Mouse (Mus musculus) C2C12 (cell line): Measurements from ENCODE around the gene Scn10a. TPM values are rescaled to one million over a fixed set of nuclear protein-coding genes. Genes with fewer than 3 reads are reported as not detected.

Experiments
- H3K27me3 ChIP-seq: one replicate; pipeline ENCODE4 v1.6.1; 2011; ENCODE audit not compliant: control insufficient read depth, insufficient read depth, insufficient read length
- H3K36me3 ChIP-seq: one replicate; pipeline ENCODE4 v1.6.1; 2011; ENCODE audit not compliant: control insufficient read depth, insufficient read depth
- H3K4me3 ChIP-seq: one replicate; pipeline ENCODE4 v1.5.1; 2011; ENCODE audit warnings: mild to moderate bottlenecking, control low read depth; ENCODE audit not compliant: poor library complexity, insufficient read depth, severe bottlenecking
- H3K79me2 ChIP-seq: one replicate; pipeline ENCODE4 v1.6.1; 2011; ENCODE audit not compliant: control insufficient read depth, insufficient read depth
- H3K79me3 ChIP-seq: one replicate; pipeline ENCODE4 v1.6.1; 2011; ENCODE audit warnings: low read depth, control low read depth
- H3ac ChIP-seq: one replicate; pipeline ENCODE3; 2011; ENCODE audit warnings: low read depth; ENCODE audit not compliant: control insufficient read depth, insufficient read length
- CEBPB ChIP-seq: IDR thresholded peaks from one replicate; pipeline ENCODE4 v1.6.1; 2011; ENCODE audit warnings: low read depth, mild to moderate bottlenecking, control low read depth, moderate library complexity
- CTCF ChIP-seq: IDR thresholded peaks from one replicate; pipeline ENCODE4 v1.5.1; 2011; ENCODE audit not compliant: control insufficient read depth, insufficient read depth, insufficient read length
- FOSL1 ChIP-seq: IDR thresholded peaks from one replicate; pipeline ENCODE4 v1.8.0; 2011; ENCODE audit warnings: mild to moderate bottlenecking, low read length; ENCODE audit not compliant: poor library complexity, insufficient read depth, severe bottlenecking
- MAX ChIP-seq: IDR thresholded peaks from one replicate; pipeline ENCODE4 v1.6.1; 2011; ENCODE audit warnings: mild to moderate bottlenecking, control low read depth
- MYOD1 ChIP-seq: IDR thresholded peaks from one replicate; pipeline ENCODE4 v1.6.1; 2011; ENCODE audit warnings: low read depth; ENCODE audit not compliant: control insufficient read depth, insufficient read length
- MYOG ChIP-seq: IDR thresholded peaks from one replicate; pipeline ENCODE4 v1.6.1; 2011; ENCODE audit not compliant: control insufficient read depth, insufficient read length; ENCODE audit errors: extremely low read depth
- USF1 ChIP-seq: IDR thresholded peaks from one replicate; pipeline ENCODE4 v1.6.1; 2011; ENCODE audit warnings: low read depth, mild to moderate bottlenecking, control low read depth, moderate library complexity
- polyA plus RNA-seq: library from polyadenylated mRNA; unstranded; fragments of >200 nt; fragmentation: generic; extraction: Trizol; gene quantifications from one replicate; pipeline ENCODE4 v1.2.1, GENCODE M21; 2012; ENCODE audit warnings: missing spikeins

The Scn10a gene
- polyA plus RNA-seq, 1 experiment, result 0.09 TPM

- H3K79me2 ChIP-seq, result no peaks in the 10 kb centered on the region
- peak overlapping the region; percentile 25 for H3ac ChIP-seq
- no peak overlapping the region for H3K4me3 ChIP-seq
- TF ChIP-seq FOSL1, result no peak
- TF ChIP-seq CEBPB, result no peak
- TF ChIP-seq MAX, result no peak
- no peak for TF ChIP-seq MYOG
- no peak for TF ChIP-seq CTCF
- no peak for TF ChIP-seq USF1
- TF ChIP-seq MYOD1, result no peak
- no peaks in the 10 kb centered on the region for H3K27me3 ChIP-seq
- H3K79me3 ChIP-seq, result no peaks in the 10 kb centered on the region
- no peaks in the 10 kb centered on the region for H3K36me3 ChIP-seq
Measured at GRCm38 (mm10) chr9:119578311-119578635, 140.8 kb downstream of the Scn10a start.

DNA sequence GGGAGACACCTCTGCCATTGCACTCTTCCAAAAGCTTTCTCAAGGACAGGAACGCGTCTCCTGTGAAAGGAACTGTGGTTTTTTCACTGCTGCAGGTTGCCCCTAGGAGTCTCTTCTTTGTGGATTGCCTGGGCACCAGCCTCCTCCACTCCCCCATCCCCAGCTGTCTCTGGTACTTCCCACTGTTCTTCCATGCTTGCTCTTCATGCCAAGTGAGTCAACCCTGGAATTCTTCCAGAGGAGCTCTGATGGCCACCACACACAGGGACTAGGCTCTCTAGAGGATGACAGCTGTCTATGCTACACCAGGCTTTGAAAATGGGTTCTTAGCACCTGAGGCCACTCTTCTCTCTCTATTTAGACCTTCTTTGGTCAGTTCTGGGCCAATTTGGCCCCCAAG, 142.1 kb downstream of the Scn10a start:
- Histone ChIP-seq H3K4me3 (no peak overlapping the region), H3K36me3 (no peaks in the 10 kb centered on the region), H3K79me2 (no peaks in the 10 kb centered on the region), H3K27me3 (no peaks in the 10 kb centered on the region), H3K79me3 (no peaks in the 10 kb centered on the region), H3ac (no peak overlapping the region)
- TF ChIP-seq MYOD1 (peak; percentile 65), CEBPB (no peak), USF1 (no peak)

DNA sequence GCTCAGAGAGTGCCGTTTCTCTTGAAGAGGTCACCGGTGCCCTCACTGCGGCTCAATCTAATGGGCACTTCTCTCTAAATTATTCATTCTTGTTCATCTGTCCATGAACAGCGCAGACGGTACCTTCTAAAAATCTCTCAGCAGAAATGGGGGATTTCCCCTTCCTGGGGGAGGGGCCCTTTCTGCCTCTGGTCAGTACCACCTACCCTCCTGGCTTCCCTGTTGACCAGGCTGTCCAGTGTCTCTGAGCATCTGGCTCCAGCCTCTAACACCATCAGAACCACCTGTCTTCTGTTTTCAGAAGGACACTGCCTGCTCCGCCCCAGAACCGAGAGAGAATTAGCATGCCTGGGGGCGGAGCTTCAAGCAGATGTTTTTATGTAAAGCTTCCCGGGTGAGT, 143.4 kb downstream of the Scn10a start:
- H3K79me2 ChIP-seq, result no peaks in the 10 kb centered on the region
- no peak for TF ChIP-seq MYOD1
- no peak for TF ChIP-seq MAX
- TF ChIP-seq MYOG, result no peak
- TF ChIP-seq CTCF, result no peak
- no peak for TF ChIP-seq FOSL1
- TF ChIP-seq USF1, result no peak
- no peak for TF ChIP-seq CEBPB

GRCm38 (mm10) chr9:119574366-119574765, 144.8 kb downstream of the Scn10a start:
- H3K4me3 ChIP-seq, result no peak overlapping the region
- H3K27me3 ChIP-seq, result no peaks in the 10 kb centered on the region
- H3K36me3 ChIP-seq, result no peaks in the 10 kb centered on the region
- H3K79me2 ChIP-seq, result no peaks in the 10 kb centered on the region
- no peaks in the 10 kb centered on the region for H3K79me3 ChIP-seq
- no peak overlapping the region for H3ac ChIP-seq
- no peak for TF ChIP-seq MYOG

More for the DNA sequence above, 143.4 kb downstream of the Scn10a start:
- Histone ChIP-seq H3ac (no peak overlapping the region), H3K4me3 (no peak overlapping the region), H3K27me3 (no peaks in the 10 kb centered on the region), H3K79me3 (no peaks in the 10 kb centered on the region), H3K36me3 (no peaks in the 10 kb centered on the region)

DNA sequence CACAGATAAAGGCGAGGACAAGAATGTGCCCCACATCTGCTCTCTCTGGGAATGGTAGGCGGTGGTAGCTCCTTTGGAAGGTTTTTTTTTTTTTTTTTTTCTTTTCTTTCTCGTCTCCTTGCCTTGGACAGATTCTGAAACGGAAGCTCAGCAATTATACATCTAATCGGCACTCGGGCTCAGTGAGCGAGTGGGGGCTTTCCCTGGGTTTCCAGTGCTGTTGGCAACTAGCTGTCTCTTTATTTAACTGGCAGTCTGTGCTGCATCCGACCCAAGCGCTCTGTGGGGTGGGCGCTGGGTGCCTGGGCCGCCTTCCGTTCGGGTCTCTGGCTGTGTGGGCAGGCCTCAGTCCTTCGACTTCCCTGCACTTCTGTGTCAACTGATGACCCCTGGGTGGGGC, 146.1 kb downstream of the Scn10a start:
- H3ac ChIP-seq, result no peak overlapping the region
- TF ChIP-seq USF1 (no peak), CTCF (no peak), CEBPB (no peak)
- no peaks in the 10 kb centered on the region for H3K79me2 ChIP-seq
- H3K4me3 ChIP-seq, result no peak overlapping the region
- no peaks in the 10 kb centered on the region for H3K79me3 ChIP-seq
- no peaks in the 10 kb centered on the region for H3K27me3 ChIP-seq
- H3K36me3 ChIP-seq, result no peaks in the 10 kb centered on the region

- Histone ChIP-seq H3K27me3 (no peaks in the 10 kb centered on the region), H3K36me3 (no peaks in the 10 kb centered on the region), H3K4me3 (no peak overlapping the region), H3ac (no peak overlapping the region), H3K79me2 (no peaks in the 10 kb centered on the region), H3K79me3 (no peaks in the 10 kb centered on the region)
- no peak for TF ChIP-seq MAX
- no peak for TF ChIP-seq USF1
- TF ChIP-seq MYOD1, result no peak
- TF ChIP-seq FOSL1, result no peak
- TF ChIP-seq MYOG, result no peak
Measured at GRCm38 (mm10) chr9:119571411-119571888, 147.7 kb downstream of the Scn10a start.
